Mouse (Mus musculus): ENCODE measurements around the gene Pax1.

Pax1 gene

DNA sequence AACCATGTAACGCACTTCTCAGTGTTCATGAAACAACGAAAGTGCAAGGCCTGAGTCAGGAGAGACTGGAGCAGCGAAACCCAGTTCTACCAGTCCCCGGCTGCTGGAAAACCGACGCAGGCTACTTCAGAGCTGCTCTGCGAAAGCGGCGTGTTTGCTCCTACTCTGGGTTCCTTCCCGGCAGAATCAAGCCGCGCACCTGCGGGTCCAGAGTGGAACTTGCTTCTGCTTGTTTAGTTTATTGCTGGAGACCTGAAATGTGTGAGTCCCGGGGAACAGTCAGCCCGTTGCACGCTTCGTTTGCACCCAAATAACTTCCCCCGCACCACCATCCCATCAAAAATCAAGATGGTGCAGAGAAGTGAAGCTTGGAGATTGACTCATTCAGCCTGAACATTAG is at the start of gene Pax1:
Pax1 (plus strand) TSS at position 345 of the 400 bp plus-strand sequence.
- DNase-seq (ENCODE audit: low spot score in 2 of 2), result no peak

DNA sequence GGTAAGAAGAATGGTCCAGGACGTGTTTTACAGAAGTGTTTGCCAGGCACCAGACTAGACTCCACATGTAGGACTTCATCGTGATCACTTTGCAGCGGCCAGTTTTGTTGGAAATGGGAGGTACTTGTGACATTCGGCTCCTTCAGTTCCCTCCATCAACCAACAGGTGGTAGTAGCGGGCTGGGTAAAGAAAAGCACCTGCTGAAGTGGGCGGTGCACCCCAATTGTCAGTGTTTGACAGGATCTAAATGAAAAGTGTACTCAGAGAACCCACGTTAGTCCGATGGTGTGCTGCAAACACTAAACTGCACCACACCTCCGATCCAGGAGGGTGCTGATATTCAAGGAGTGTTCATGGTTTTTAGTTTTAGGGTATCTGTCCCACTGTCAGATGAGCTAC is 40.7 kb upstream of the Pax1 start:
- no peak for DNase-seq (ENCODE audit: low spot score in 2 of 2)

DNA sequence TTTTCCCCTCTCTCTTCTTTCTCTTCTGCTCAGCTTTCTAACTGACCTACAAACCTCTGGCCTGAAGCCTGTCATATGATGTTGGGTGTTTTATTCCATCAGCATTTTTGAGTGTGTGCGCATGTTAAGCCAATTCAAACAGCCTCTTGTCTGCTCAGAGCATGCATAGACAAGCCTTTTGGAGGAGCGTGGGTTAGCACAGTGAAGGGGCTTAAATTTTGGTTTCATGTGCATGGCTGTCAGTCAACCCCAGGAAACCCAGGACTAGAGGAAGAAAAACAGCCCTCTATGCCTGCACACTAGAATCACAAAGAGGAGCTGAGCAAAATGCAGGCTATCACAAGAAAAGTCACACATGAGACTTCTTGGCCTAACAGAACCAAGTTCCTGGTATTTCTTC is 36.5 kb upstream of the Pax1 start:
- DNase-seq (ENCODE audit: low spot score in 2 of 2), result no peak

DNA sequence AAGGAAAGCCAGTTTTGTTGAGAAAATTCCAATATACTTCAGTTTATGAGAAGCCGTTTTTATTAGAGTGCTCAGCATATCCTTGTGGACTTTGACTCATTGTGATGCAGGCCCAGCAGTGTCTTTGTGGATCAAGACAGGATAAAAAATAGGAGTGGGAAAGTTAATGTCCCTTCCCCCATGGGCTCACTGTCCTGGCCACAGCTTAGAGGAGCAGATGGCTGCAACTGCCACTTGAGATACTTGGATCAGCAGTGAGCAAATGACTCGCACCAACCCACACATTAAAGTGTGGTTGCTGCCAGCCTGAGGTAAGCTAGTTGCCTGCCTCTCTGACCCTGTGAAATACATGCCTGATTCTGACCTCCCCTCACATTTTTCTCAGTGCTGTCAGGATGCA is 29.0 kb upstream of the Pax1 start:
- DNase-seq (ENCODE audit: low spot score in 2 of 2), result no peak

DNA sequence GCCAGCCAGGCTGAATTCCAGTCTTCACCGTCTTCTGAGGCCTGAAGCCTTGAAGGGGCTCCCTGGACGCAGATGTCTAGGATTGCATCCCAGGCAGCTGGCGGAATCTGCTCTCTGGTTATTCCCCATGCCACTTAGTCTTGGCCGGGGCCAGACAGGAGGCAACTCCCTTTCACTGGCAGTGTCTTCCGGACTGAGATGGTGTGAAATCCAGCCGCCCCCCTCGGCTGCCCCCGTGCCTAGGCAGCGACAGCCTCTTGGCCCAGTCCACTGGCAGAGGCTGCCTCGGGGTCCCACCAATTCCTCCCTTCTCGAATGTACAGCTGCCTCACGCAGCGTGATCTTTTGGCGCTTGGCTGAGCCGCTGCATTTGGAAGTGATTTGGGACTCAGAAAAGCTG is 23.0 kb upstream of the Pax1 start:
- DNase-seq (ENCODE audit: low spot score in 2 of 2), result no peak

DNA sequence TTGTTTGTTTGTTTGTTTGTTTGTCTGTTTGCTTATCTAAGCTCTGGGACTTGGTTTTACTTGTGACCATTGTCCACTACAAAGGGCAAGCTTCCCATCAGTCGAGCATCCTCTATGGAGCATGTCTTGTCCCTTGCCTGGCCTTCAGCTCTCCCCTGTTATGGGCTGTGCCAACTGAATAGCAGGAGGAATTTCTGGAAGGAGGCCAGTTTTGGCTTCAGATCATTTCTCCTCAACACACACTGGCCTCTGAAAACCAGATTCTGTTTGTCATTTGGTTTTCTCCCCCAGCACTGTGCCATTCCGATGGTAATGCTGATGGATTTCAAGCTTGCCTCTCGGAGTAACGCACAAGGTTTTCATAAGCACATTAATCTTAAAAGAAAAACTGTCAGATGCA is 21.9 kb upstream of the Pax1 start:
- DNase-seq (ENCODE audit: low spot score in 2 of 2), result no peak

DNA sequence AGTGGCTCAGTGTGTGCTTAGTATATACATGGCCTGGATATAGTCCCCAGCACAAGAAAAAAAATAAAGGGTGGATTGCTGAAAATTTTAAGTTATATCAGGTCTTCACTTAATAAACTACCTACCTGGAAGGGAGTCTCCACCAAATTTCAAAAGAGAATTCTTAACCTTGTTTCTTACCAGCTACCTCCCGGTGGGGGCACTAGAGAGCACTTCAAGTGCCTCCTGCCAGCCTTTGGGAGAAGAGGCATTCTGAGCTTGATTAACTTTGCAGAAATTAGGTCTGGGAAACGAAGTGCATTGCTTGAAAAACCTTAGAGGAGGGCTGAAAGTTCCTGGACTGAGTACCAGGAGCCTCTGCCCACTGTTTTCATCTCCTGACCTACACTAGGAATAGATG is 19.5 kb upstream of the Pax1 start:
- DNase-seq (ENCODE audit: low spot score in 2 of 2), result no peak

DNA sequence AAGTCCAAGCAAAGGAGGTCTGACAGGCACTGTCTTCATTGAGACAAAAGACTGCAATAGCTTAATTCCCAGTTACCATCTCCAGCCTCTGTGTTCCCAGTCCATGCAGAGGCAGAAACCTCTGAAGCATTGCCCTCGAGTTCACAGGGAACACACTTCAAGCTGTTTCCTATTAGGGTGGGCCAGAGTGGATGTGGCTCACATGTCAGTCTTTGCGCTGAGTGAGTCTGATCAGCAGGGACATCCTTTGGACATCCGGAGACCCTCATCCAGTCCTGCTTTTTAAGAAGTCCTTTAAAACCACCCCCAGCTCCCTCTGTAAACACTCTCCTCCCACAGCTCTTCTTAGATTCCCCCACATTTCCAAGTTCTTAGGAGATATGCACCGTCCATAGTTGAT is 2.0 kb upstream of the Pax1 start:
- DNase-seq (ENCODE audit: low spot score in 2 of 2), result no peak

DNA sequence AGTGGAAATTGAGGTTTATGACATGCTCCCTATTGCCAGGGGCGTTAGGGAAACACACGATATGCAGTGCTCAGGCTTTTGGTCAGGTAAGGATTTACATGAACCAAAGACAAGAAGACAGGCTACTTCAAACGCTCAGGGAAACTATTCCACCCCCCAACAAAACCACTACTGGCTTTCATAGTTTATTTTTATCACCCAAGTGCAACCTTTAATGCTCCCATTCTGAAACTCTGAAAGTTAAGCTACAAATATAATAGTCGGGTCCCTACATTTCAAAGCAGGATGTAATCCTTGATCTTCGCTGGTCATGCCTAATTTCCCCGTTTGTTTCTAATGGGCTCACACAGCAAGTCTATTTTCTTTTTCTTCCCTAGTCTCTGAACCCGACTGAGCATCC is 1.3 kb upstream of the Pax1 start:
- DNase-seq (ENCODE audit: low spot score in 2 of 2), result no peak

DNA sequence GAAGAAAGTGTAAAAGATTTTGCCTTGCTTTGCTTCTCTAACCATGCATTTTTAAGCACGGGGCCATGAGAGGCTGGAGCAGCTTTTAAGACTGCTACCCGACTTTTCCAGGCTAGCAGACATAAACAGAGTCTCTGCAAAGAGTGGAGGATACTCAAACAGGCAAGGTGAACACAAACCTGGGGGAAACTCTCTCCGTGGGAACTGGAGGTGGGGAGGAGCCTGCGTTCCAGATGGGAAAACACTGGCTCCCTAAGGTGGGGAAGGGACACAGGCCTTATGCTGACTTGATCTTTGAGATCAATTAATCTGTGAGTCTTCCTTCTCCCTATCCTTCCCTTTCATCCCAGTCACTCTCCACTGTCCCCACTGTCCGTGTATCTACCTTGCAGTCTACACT is 869 bp upstream of the Pax1 start:
- no peak for DNase-seq (ENCODE audit: low spot score in 2 of 2)

DNA sequence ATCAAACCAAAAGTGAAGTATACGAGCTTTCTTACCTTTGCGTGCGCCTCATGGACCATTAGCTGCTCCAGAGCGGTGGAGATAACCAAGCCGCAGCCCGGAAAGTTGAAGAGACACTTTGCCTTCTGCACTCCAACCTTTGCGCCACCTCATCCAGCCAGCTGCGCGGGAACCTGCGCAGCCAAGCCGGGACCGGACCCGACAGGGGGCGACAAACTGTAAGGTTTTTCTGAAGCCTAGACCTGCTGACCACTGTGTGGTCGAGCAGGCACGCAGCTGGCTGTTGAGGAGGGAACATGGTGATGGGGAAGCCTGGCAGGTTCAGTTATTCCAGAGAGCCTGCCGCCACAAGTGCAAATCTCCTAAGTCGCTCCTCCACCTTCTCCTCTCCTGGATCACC is 591 bp downstream of the Pax1 start:
- DNase-seq (ENCODE audit: low spot score in 2 of 2), result no peak

DNA sequence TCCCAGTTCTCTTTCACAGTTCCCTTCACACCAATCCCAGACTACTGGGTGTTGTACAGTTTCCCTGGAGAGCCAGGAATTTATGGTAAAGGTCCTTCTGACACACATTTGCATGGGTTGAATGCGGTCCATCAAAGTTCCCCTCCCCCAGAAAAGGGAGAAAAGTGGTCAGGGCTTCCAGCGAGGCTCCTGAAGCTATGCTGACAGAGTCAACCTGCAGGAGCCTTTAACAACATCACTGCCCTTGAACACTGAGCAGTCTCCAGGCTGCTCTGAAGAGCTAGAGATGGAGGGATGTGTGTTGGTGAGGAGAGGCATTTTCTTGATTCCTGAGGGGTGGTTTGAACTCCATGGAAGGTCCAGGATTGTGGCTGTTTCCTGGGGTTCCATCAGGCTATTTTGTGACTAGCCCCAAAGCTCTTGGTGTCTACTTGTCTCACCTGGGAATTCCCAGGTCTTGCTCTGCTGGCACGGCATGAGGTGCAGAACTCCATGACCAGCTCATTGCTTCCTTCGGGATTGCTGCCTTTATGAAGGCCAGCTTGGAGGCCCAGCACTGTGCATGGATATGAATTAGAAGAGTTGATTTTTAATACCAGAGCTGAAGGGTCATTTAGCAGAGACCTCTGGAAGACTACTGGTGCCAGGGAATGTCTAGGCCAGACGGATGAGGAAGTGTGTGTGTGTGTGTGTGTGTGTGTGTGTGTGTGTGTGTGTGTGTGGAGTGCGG is 1.8 kb downstream of the Pax1 start:
- no peak for DNase-seq (ENCODE audit: low spot score in 2 of 2)

DNA sequence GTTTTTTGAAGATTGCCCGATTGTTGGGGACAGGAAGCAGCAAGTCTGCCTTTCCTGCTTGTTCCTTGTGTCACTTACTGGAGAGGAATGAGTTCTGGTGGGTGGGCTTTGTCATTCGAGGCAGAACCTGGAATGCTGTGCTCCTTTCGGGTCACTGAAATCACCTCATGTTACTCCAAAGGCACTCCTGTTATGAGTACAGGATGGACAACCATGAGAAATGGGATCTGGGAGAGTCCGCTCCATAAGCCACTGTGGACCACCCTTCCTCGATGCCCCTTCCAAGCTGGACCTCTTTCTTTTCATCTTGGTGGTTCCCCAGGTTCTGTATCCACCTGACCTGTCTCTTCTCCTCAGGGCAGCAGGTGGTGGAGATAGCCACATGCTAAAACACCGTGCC is 2.5 kb downstream of the Pax1 start:
- no peak for DNase-seq (ENCODE audit: low spot score in 2 of 2)

DNA sequence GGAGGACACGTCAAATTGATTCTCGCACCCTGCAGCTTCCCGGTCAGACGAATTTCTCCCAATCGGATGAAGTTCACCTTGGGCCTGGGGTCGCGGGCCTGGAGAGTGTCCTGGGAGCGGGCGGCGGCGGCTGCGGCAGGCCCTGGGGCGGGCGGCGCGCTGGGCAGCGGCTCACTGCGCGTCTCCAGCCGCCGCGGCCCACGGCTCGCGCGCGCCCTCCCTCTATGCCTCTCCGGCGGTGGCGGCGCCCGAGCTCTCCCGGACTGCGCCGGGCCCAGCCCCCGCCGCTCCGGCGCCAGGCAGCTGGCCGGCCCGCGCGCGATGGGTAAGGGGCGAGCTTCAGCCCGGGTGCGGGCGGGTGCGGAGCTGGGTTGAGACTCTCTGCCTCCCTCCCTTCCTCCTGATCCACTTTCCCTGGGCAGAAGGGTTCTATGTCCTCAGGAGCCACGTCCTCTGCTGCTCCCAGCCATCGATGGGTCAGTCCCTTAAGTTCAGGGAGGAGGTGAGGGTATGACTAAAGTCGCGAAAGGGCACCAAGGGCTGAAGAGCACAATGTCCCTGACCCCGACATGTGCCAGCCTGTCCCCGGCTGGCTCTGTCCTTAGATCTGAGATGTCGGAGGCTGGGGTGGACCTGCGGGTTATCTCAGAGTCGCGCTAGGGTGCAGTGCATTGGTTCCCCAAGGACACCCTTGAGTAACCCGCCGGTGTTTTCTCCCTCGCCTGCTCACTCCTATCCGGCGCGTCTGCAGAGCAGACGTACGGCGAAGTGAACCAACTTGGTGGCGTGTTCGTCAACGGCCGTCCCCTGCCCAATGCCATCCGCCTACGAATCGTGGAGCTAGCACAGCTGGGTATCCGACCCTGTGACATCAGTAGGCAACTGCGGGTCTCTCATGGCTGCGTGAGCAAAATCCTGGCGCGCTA is 3.5 kb downstream of the Pax1 start:
- no peak for DNase-seq (ENCODE audit: low spot score in 2 of 2)

DNA sequence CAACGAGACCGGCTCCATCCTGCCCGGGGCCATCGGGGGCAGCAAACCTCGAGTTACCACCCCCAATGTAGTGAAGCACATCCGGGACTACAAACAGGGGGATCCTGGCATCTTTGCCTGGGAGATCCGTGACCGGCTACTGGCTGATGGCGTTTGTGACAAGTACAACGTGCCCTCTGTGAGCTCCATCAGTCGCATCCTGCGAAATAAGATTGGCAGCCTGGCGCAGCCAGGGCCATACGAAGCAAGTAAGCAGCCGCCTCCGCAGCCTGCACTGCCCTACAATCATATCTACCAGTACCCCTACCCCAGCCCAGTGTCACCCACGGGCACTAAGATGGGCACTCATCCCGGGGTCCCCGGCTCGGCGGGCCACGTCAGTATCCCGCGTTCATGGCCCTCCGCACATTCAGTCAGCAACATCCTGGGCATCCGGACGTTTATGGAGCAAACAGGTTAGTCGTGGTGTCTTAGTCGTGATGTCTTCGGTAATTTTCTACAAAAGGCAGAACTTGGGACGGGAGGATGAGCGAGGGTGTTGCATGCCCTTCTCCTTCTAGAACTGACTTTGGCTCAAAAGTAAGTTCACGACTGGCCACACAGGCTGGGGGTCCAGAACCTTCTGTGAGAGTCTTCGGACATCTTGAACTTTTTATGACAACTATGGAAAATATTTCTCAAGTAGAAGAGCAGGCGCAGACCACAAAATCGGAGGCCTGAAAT is 4.3 kb downstream of the Pax1 start:
- DNase-seq (ENCODE audit: low spot score in 2 of 2), result no peak

DNA sequence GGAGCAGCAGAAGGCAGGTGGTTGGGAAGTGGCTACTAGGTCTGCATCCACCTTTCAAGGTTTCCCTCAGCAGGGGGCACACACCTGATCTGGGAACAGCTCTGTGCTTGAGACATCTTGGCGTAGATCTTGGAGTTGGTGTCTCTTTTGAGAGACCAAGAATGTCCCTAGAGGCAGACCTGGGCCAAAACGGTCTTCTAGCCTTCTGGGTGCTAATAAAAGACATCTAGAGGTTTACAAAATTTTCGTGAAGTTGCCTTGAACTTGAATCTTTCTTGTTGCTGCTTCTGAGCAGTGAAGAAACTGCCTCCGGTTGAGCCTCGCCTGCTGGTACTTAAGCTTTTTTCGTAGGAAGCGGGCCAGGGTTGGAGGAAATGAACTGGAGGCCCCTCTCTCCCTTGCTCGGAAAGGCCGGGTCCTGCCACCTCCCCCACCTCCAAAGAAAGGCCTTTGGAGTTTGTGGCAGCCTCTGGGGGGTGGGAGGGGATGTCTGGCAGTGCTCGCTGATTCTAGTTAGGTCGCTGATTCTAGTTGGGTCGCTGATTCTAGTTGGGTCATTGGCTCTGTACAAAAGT is 5.6 kb downstream of the Pax1 start:
- DNase-seq (ENCODE audit: low spot score in 2 of 2), result no peak

DNA sequence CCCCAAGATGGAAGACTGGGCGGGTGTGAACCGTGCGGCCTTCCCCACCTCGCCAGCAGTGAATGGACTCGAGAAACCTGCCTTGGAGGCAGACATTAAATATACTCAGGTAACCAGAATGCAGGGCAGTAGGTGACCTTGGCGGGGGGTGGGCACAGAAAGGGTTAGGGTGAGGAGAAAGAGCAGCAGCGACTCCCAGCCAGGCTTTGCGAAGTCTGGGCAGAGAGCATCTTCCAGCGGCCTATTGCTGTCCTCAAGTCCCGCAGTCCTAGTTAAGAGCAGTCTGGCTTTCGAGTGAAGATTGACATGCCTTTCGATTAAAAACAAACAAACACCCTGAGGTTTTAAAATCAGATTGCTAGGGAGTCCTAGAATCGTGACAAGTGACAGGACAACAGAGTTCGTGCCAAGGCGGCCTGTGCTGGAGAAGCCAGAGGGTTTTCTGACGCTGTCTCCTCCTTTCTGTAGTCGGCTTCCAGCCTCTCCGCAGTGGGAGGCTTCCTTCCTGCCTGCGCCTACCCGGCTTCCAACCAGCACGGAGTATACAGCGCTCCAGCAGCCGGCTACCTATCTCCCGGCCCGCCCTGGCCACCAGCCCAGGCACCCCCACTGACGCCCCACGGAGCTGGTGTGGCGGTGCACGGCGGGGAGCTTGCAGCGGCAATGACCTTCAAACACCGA is 6.3 kb downstream of the Pax1 start:
- no peak for DNase-seq (ENCODE audit: low spot score in 2 of 2)

DNA sequence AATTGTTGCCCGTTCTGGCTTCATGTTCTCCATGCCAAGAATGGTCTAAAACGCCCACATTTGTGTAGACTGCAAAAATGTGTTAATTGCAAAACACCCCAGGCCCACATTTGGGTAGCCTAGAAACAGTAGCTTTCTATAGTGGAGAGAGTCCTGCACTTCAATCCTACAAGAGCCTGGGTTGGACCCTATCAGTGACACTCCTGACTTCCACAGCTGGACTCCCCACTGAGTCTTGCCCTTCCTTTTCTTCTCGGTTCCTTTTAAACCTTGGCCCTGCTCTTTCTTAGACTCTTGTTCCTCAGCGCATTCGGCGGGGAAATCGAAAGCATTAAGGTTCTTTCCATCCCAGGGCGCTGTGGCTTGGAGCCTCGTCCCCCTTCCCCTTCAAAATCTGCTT is 7.8 kb downstream of the Pax1 start:
- no peak for DNase-seq (ENCODE audit: low spot score in 2 of 2)

DNA sequence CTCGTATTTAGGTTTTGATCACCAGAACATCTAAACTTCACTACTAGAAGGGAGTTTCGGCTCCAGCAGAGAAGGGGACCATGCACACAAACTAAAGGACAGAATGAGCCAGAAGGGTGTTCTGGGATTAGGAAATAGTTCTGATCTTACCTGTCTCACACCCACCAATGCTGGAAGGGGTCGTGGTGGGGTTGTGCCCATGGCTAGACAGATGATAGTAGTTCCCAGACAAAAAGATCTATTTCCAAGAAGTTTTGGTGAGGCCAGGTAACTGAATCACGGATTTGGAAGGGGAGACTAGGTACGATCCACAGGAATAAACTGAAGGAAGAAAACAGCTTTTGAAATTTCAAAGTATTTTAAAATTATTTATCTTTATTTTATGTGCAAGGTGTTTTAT is 8.4 kb downstream of the Pax1 start:
- DNase-seq (ENCODE audit: low spot score in 2 of 2), result no peak

DNA sequence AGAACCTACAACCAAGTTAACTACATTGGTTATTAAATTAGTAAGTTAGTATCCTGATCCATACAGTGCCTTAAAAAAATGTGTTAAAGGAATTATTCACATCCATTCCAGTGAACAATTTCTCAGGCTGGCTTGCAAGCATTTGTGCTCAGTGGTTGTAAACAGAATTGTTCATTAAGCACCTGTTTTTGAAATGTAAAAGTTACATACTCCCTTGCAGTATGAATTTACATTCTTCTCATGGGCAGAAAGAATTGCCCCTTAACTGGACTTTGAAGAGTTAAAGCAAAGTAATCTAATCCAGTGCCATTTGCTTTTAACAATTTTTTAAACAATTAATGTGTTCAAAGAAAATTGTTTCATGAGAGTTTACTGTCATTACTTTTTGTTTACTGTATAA is 9.6 kb downstream of the Pax1 start:
- DNase-seq (ENCODE audit: low spot score in 2 of 2), result no peak

DNA sequence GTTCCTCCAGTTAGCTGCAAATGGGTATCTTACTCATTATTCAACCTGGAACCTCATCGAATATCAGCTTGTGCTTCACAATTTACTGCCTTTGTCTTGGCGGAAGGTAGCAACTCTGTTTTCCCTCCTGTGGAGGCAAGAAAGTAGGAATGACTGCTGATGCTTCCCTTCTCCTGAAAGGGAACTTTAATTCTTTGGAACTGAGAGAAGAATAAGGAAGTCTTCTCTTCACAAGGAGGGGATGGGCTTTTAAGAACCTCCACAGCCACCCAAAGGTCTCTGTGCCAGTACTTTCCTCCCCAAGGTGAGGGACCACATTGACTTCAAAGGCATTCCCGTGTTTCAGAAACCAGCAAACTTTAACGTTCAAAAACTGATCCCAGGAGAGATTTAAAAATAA is 10.1 kb downstream of the Pax1 start:
- no peak for DNase-seq (ENCODE audit: low spot score in 2 of 2)
